Mouse (Mus musculus) cerebellum, postnatal 25 days (tissue): Measurements from ENCODE around the gene Ccl25.

ENCODE experiments used
- DNase-seq, 2 experiments: peaks; one replicate each; pipeline ENCODE4 v3.0.0; 2021; ENCODE audit warnings: mixed read lengths in 2 of 2

The Ccl25 gene

GRCm38 (mm10) chr8:4324983-4325750, at the start of gene Ccl25, which contains the start of gene Elavl1:
Gene Ccl25 (plus strand): TSS chr8:4325210.
Gene Elavl1 (minus strand): TSS chr8:4325413.
- peak; percentile 99 for DNase-seq

DNA sequence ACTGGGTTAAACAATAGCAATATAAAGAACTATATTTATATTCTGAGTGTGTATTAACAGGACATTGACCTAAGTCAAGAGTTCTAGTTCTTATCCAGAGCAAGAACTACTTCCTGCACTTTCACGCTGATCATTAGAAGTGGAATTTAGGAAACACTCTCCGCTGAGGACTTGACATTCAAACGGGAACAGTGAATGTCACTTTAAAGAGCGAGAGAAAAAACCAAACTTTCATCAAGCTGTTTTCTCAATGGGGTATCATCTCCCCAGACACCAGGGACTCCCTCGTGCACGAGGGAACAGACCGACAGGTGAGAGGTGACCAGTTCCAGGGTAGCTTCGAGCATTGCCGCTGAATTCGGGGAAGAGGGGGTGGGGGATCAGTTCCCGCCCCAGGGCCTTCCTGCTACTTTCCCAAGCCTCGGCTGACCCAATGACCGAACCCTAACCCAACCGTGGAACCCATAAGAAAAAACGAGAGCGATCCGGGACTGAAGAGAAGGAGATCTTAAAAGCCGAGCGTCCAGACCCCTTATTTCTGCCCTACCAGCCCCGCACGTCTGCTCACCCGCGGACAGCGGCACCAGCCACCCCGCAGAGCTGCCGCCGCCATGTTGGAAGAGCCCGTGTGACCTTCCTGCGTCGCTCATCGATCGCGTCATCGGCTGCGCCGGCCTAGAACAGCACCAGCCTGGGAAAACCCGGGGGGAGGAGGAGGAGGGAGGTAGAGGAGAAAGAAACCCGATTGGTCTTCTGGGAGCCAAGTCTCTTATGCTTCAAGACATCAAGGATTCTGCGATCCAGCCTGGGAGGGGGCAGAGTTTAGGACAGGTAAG, 49.5 kb upstream of the Ccl25 start, which contains the start of gene Timm44:
Gene Timm44 (minus strand): TSS at position 639 of the 836 bp plus-strand sequence.
- peak; percentile 98 for DNase-seq

- DNase-seq, result no peak
Measured at GRCm38 (mm10) chr8:4276111-4276465, 48.9 kb upstream of the Ccl25 start.

DNA sequence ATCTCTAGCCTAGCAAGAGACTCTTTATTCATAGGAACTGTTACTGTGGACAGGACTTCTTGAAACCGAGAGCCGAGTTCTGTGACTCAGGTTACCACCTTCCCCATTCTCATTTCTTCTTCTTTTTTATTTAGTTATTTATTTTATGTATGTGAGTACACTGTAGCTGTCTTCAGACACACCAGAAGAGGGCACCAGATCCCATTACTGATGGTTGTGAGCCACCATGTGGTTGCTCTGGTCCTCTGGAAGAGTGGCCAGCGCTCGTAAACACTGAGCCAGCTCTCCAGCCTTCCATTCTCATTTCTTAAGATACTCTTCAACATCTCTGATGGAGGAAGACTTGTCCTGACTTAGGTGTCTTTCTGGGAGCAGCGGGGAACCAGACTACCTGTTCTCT, 32.3 kb upstream of the Ccl25 start:
- DNase-seq, result no peak

DNA sequence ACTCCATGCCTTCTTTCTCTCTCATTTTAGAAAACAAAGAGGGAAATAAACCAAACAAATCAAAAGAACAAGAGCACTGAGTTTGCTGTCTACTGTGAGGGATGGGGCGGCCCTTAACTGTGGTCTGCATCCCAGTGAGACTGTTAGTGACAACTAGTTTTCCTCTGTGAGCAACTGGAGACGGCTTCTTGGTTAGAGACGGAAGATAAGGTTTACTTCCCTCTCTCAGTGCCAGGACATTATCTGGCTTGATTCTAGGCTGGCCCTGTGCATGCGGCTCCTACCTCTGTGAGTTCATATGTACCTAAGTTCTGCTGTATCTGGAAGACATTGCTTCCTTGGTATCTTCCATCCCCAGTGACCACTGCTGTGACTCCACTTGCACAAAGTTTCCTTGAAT, 27.2 kb upstream of the Ccl25 start:
- no peak for DNase-seq

DNA sequence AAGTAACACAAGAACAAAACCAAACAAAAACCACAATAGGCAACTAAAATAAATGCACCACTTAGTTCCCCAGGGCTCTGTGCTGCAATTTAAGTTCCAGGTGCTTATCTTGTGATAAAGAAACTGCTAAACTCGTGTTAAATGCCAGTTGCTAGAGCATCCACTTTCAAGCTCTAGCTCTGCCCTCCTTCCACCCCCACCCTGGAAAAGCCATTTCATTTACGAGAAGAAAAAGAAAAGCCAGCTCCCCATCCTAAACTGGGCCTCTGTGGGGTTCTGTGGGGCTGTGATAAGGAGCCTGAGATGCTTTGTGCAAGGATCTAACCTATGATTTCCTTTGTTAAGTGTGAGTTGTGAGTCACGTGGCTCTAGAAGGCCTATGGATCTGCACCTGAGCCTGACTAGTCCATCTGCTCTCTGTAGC, 20.9 kb upstream of the Ccl25 start:
- no peak for DNase-seq

GRCm38 (mm10) chr8:4305838-4306237, 19.2 kb upstream of the Ccl25 start:
- DNase-seq, result no peak

- DNase-seq, result no peak
Measured at GRCm38 (mm10) chr8:4312104-4312503, 12.9 kb upstream of the Ccl25 start.

GRCm38 (mm10) chr8:4313254-4314124, 11.5 kb upstream of the Ccl25 start:
- no peak for DNase-seq

DNA sequence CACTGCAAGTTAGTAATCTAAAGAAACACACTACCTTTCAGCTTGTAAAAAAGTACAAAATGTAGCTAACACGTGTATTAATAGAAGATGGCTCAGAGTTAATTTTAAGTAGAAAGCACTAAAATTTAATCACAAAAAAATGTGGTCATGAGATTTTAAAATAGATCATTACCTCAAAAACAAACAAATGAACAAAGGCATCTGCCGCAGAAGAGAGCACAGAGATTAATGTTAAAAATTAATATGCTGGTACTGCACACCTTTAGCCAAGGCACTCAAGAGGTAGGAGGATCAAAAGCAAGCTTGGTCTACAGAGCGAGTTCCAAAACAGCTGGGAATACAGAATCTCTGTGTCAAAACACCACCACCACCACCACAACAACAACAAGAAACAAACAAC, 10.2 kb upstream of the Ccl25 start:
- DNase-seq, result no peak

- DNase-seq, result no peak
Measured at GRCm38 (mm10) chr8:4318124-4318523, 6.9 kb upstream of the Ccl25 start.

GRCm38 (mm10) chr8:4318796-4319572, 6.0 kb upstream of the Ccl25 start:
- no peak for DNase-seq

- DNase-seq, result no peak
Measured at GRCm38 (mm10) chr8:4319573-4319872, 5.5 kb upstream of the Ccl25 start.

- DNase-seq, result no peak
Measured at GRCm38 (mm10) chr8:4320404-4320803, 4.6 kb upstream of the Ccl25 start.

GRCm38 (mm10) chr8:4321031-4321430, 4.0 kb upstream of the Ccl25 start:
- no peak for DNase-seq

DNA sequence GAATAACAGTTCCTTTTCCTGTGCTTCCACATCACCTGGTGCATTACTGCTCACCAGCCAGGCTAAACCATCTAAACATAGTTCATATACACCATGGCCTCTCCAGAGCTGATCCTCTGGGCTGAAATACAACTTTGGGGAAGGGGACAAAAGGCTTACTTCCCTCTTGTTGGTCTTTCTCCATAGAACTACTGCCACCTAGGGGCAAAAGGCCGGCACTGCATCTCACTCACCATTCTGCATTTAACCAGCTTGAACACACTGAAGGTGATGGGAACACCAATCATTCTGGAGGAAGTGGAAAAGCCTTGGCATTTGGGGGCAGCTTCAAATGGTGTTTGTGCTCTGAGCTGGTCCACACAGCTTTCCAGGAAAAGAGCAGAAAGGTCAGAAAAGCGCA, 2.5 kb upstream of the Ccl25 start:
- peak; percentile 77 to 86 for DNase-seq

DNA sequence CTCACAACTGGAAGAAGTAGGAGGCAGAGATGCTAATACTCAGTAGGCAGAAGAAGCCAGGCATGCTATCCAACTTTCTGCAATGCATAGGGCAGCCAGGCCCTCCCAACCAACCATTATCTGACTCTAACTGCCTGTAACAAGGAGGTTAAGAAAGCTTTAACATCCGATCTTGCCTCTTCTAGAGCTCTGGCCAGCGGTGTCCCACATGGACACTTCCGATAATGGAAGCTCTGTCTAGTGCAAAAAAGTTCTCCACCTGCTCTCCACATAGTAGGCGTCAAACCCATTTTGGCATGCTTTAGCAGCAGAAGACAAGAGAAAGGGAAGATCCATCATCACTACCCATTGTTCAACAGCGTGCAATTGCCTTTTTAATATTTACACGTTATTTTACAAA, 1.1 kb upstream of the Ccl25 start:
- no peak for DNase-seq

GRCm38 (mm10) chr8:4324525-4324924, 485 bp upstream of the Ccl25 start:
- DNase-seq, result no peak

DNA sequence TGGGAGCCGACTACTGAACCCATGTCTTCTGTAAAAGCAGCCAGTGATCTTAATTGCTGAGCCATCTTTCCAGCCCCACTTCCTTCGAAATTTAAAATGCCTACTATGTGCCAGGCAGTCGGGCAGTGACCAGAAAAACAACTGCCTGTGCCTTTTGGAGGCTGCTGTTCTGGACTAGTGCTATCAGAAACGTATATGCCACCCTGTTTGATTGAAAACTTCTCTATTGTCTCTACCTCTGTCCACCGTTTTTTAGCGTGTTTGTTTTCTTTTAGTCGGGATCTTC, 684 bp downstream of the Ccl25 start:
- DNase-seq, result no peak

DNA sequence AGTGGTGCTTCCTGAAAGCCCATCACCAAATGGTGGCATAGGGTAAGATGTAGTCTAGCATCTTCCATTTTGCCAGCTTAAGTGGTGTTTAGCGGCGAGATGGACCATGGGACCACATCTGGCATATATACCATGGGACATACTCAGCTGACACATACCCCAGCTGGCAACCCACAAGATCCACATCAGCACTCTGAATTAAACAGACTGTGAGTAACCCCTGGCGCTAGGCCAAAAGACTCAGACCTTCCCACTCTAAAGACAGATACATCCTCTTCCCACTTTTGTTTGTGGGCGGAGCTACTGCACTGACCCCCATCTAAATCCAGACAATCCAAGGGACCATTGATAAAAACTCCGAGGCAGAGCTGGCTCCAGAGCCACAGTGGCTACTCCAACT, 4.0 kb downstream of the Ccl25 start:
- DNase-seq, result peak in 1 of 2 experiments; percentile 21

GRCm38 (mm10) chr8:4333966-4334365, 9.0 kb downstream of the Ccl25 start:
- DNase-seq, result no peak

DNA sequence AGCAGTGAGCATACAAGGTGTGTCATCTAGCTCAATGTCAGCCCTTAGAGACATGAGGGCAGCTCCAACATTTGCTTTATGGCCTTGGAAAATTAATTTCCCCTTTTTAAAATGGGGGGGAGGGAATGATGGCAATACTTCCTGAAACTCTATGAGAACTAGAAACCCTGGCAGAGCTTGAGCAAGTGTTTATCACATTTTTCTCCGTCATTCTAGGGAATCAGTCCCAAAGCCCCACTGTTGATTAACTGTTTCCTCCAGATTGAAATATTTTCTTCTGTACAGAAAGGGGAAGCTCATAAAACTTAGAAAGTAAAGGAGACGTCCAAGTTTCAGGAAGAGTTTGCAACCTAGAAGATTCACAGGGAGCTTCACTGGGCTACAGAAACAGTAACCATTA, 10.7 kb downstream of the Ccl25 start:
- no peak for DNase-seq

- DNase-seq, result no peak
Measured at GRCm38 (mm10) chr8:4340207-4340606, 15.2 kb downstream of the Ccl25 start.
